Mouse (Mus musculus) cortical plate, adult 2 months (tissue): ENCODE data around the gene Rnf115. TPM values are rescaled to one million over a fixed set of nuclear protein-coding genes. Genes with fewer than 3 reads are reported as not detected.

Experiments used
- H3K27ac ChIP-seq: fragments of 200-500 bp; 2 replicates; pipeline ENCODE4 v1.5.1; 2012; ENCODE audit warnings: low read length, control low read depth, inconsistent platforms; ENCODE audit not compliant: insufficient read depth
- H3K4me1 ChIP-seq: fragments of 200-500 bp; 2 replicates; pipeline ENCODE4 v1.6.1; 2011; ENCODE audit warnings: low read length; ENCODE audit not compliant: control insufficient read depth, insufficient read depth
- H3K4me3 ChIP-seq: fragments of 200-500 bp; 2 replicates; pipeline ENCODE4 v1.5.1; 2011; ENCODE audit warnings: mild to moderate bottlenecking, low read length, control low read depth; ENCODE audit not compliant: insufficient read depth
- CTCF ChIP-seq: fragments of 200-500 bp; IDR thresholded peaks from 2 replicates; pipeline ENCODE4 v1.5.1; 2011; ENCODE audit warnings: mild to moderate bottlenecking, control low read depth, low read length; ENCODE audit not compliant: insufficient read depth; ENCODE audit errors: extremely low read depth
- POLR2A ChIP-seq: fragments of 200-500 bp; IDR thresholded peaks from 2 replicates; pipeline ENCODE4 v1.6.1; 2011; ENCODE audit warnings: mild to moderate bottlenecking, low read length, control low read depth; ENCODE audit not compliant: insufficient read depth; ENCODE audit errors: extremely low read depth
- polyA plus RNA-seq: library from polyadenylated mRNA; depleted of rRNA; stranded (reverse); fragments of >200 nt; gene quantifications from 2 replicates; pipeline ENCODE4 v1.2.3, GENCODE M21; 2012

Gene Rnf115
- polyA plus RNA-seq, 1 experiment, result 52.3 TPM

- no peak overlapping the region for H3K27ac ChIP-seq
- no peaks in the 10 kb centered on the region for H3K4me1 ChIP-seq
- TF ChIP-seq POLR2A, result no peak
- TF ChIP-seq CTCF, result peak; percentile 47
- no peak overlapping the region for H3K4me3 ChIP-seq
Observed at GRCm38 (mm10) chr3:96812395-96813091, 85.1 kb downstream of the Rnf115 start.

- no peak for TF ChIP-seq POLR2A
- TF ChIP-seq CTCF, result peak; percentile 34
- H3K27ac ChIP-seq, result no peak overlapping the region
Observed at GRCm38 (mm10) chr3:96813106-96813505, 85.6 kb downstream of the Rnf115 start.

GRCm38 (mm10) chr3:96813591-96814244 lies 86.3 kb downstream of the Rnf115 start:
- no peak overlapping the region for H3K4me3 ChIP-seq
- no peaks in the 10 kb centered on the region for H3K4me1 ChIP-seq
- no peak overlapping the region for H3K27ac ChIP-seq
- no peak for TF ChIP-seq CTCF
- TF ChIP-seq POLR2A, result no peak

More at GRCm38 (mm10) chr3:96813106-96813505, 85.6 kb downstream of the Rnf115 start:
- H3K4me3 ChIP-seq, result no peak overlapping the region
- no peaks in the 10 kb centered on the region for H3K4me1 ChIP-seq

DNA sequence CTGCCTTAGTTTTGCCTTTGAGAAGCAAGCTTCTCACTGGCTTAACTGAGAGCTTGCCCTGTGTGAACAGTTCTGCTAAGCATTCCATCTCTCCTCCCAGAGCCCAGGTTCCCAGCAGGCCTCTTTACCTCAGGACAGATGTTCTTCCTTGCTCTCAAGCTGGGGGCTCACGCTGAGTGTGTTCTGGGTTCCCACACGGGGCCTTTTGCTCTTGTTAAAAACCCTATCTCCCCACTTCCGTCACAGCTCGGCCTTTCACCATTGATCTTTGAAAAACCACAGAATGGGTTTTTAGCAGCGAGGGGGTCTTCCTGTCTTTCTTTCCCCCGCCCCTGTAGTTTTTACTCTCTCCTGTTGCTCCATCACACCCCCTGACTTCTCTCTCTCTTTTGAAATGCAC lies 86.9 kb downstream of the Rnf115 start:
- Histone ChIP-seq H3K27ac (no peak overlapping the region), H3K4me1 (no peaks in the 10 kb centered on the region), H3K4me3 (no peak overlapping the region)
- TF ChIP-seq CTCF, result no peak
- TF ChIP-seq POLR2A, result no peak

DNA sequence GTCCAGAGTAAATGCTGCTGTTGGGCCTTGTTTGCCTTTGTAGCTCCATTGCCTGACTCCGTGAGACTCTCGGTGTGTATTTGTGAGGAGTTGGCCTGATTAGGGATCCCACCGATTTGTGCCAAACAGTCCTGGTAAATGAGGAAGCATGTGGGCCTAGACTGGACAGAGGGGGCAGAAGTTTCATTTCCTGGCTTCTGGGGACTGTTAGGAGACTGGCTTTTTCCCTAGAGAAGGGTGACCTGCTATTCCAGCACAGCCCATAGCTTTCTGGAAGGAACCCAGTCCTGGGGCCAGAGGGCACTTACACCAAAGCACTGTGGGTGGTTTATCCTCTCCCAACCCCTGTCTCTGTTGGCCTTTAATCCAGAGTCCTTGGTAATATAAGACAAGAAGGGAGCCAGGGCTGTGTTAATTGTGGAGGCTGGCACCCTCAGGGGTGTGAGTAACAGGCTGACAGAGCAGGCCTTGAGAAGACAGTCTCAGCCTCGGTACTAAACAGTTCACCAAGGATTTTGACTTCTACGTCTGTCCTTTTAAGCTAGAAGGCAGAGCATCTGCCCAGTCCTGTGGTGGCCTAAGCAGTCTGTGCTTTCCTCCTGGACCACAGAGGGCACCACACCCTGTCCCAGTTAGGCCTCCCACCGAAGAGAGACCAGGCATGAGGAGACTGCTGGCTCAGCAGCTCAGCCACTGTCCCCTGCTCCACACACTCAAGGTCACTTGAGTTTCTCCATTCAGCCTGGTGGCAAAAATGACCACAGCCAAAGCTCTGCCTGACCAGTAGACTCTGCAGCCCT lies 92.9 kb downstream of the Rnf115 start:
- TF ChIP-seq POLR2A (no peak), CTCF (no peak)
- Histone ChIP-seq H3K4me3 (no peak overlapping the region), H3K4me1 (no peaks in the 10 kb centered on the region), H3K27ac (no peak overlapping the region)

DNA sequence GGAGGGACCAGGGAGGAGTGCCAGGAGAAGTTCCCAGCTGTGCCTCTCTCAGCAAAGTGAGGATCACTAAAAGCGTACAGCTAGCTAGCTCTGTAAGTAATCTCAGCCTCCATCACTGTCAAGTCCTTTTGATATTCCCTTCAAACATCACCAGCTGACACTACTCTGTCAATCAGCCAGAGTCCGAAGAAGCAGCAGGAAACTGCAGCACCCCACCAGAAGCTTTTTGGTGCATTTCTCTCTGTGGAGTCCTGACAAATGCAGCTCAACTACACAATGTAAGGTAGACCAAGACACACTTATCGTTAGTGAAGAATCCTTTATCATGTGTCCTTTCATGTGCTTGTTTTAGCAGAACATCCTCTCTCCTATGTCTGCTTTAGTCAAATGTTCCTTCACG lies 94.1 kb downstream of the Rnf115 start:
- no peak overlapping the region for H3K27ac ChIP-seq
- H3K4me3 ChIP-seq, result no peak overlapping the region
- TF ChIP-seq CTCF, result no peak
- H3K4me1 ChIP-seq, result no peaks in the 10 kb centered on the region

DNA sequence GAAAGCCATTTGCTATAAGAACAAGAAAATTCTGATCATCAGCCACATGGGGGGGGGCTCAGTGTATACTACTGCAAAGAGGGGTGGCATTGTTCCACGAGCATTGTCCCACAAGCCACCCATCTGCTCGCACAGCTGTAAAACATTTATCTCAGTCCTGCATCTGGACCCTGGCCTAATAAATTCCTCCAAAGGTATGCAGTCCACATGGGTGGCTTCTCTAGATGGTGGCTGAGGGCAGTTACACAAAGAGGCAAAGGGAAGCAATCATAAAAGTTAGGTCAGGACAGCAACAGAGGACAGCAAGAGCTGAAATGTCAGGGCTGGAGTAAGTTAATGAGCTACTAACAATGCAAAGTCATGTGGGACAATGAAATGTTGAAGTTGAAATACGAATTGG lies 96.2 kb downstream of the Rnf115 start:
- H3K4me3 ChIP-seq, result no peak overlapping the region
- no peaks in the 10 kb centered on the region for H3K4me1 ChIP-seq
- H3K27ac ChIP-seq, result no peak overlapping the region
- TF ChIP-seq POLR2A, result no peak
- TF ChIP-seq CTCF, result no peak

DNA sequence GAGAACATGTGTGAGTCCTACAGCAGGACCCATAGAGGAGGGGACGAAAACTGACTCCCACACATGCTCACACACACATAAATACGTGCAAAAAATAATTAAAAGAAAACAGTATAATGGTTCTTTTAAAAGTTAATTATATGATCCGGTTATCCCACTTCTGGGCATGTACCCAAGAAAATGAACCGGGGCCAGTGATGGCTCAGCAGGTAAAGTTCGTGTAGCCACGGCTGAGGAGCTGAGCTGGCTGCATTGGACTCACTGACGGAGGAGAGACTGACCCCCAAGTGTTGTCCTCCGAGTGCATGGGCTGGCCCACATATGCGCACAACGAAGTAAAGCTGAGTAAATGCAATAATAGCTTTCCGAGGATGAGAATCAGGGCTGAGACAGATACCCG lies 97.2 kb downstream of the Rnf115 start:
- TF ChIP-seq POLR2A (no peak), CTCF (no peak)
- Histone ChIP-seq H3K4me1 (no peaks in the 10 kb centered on the region), H3K27ac (no peak overlapping the region), H3K4me3 (no peak overlapping the region)

- Histone ChIP-seq H3K4me1 (no peaks in the 10 kb centered on the region), H3K27ac (no peak overlapping the region), H3K4me3 (no peak overlapping the region)
- TF ChIP-seq POLR2A, result no peak
- no peak for TF ChIP-seq CTCF
Observed at GRCm38 (mm10) chr3:96825261-96825660, 97.8 kb downstream of the Rnf115 start.
